Mouse (Mus musculus) gastrocnemius, adult 2 months (tissue): ENCODE data around the gene 9530003J23Rik. TPM values are rescaled to one million over a fixed set of nuclear protein-coding genes. Genes with fewer than 3 reads are reported as not detected.
A peak's percentile ranks its signal among the peaks of the same experiment; 100 is the strongest.
"Not testable (repeated sequence)": the region's sequence is repeated elsewhere in the genome, so short reads cannot be mapped to it uniquely, and the experiment has no call there.

Source experiments
- DNase-seq: peaks from one replicate; pipeline ENCODE4 v3.0.0; 2022
- H3K27ac ChIP-seq: fragments of 200-600 bp; 2 replicates; pipeline ENCODE4 v1.8.1; 2022; ENCODE audit warnings: mild to moderate bottlenecking
- H3K4me3 ChIP-seq: fragments of 200-600 bp; 2 replicates; pipeline ENCODE4 v1.8.1; 2022; ENCODE audit warnings: mild to moderate bottlenecking, moderate library complexity
- CTCF ChIP-seq: fragments of 200-600 bp; IDR thresholded peaks from 2 replicates; pipeline ENCODE4 v1.8.1; 2022; ENCODE audit warnings: antibody characterized with exemption, mild to moderate bottlenecking, moderate library complexity
- intact Hi-C: fragments of 180-260 bp; cut with DNase I; formaldehyde crosslinking; loops from one replicate; pipeline ENCODE4 v1.15.1; 2025
- total RNA-seq, 2 experiments: library from RNA; stranded (reverse); gene quantifications; 2 replicates each; pipeline ENCODE4 v1.2.3; 2021

The 9530003J23Rik gene
- total RNA-seq, 2 experiments from 2014 or later = not detected

DNA sequence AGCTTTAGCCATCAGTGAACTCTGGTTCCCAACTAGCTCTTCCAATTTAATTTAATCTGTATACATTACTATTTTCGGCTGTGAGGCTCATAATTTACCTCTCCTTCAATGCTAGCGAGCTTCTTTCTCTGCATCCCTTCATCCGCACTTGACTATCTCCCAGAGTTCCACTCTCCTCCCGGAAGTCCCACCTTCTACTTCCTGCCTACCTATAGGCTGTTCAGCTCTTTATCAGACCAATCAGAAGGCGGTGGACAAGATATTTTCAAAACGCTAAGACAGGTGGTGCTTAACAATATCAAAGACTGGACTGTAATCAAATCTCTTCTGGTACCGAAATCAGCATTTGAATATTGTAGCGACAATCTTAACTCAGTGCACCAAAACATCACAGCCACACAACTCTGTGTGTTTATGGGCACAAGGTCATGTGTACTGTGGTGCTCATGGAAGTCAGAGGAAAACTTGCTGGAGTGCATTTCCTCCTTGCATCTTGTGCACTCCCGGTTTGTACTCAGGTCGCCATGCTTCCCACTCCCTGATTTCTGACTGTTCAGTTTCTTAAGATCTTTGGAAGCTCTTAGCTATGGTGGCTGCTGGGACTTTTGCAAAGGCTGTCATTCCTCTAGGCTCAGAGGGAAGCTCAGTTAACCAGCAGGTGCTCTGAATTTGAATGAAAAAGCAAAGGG is 37.3 kb upstream of the 9530003J23Rik start:
- intact Hi-C loops = no loop called here
- peak overlapping the region; percentile 30; the same call in 1 of the 2 replicates for H3K4me3 ChIP-seq
- no peak for DNase-seq
- no peak overlapping the region for H3K27ac ChIP-seq
- no peak for TF ChIP-seq CTCF

DNA sequence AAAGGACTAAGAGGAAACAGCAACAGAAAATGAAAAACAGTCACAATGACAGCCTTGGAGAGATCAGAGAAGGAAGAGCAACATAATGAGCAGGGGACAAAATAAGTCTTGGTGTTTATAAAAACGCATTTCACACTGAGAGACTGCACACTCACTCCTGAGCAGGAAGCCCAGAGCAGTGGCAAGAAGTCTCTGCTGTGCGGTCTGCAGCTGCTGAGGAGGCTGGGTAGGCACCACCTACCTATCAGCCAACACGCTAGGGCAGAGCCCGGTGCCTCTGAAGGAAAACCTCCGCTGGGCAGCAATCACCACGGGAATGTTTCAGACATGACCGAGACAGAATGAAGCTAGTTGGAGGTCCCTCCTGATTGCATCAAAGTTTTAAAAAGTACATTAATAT is 36.1 kb upstream of the 9530003J23Rik start:
- intact Hi-C loops, H3K4me3 ChIP-seq, DNase-seq, H3K27ac ChIP-seq: not testable (repeated sequence)

DNA sequence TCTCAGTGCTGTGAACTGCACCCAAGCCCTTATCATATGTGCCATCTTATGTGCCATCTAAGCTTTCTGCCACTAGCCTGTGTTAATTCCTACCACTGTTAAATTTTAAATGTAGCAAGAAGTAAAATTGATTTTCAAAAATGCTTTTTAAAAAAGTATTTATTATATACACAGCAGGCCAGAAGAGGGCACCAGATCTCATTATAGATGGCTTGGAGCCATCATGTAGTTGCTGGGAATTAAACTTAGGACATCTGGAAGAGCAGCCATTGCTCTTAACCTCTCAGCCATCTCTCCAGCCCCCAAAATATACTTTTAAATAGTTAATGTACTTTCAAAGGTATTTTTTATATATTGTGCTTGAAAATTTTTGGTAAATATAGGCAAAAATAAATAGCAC is 33.5 kb upstream of the 9530003J23Rik start:
- TF ChIP-seq CTCF = peak; percentile 32; the same call in 1 of the 2 replicates
- DNase-seq = no peak
- intact Hi-C loops = no loop called here
- Histone ChIP-seq H3K27ac (no peak overlapping the region), H3K4me3 (no peak overlapping the region)

DNA sequence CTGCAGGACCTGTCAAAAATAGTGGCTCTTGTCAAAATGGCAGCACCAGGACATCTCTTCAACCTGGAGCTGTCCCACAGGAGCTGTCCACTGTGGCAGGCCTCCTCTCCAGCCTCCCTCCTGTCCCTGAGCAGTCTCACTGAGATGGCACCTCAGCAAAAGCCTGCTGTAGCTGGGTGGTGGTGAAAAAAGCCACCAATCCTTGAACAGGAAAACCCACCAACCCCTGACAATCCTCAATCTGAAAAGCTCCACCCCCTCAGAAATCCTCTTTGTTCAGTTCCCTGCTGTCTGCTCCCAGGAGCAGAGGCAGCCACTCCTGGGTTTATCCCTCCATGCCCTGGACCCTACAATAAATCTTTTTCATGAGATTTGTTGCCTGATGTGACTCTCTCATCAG is 21.4 kb upstream of the 9530003J23Rik start:
- TF ChIP-seq CTCF = no peak
- DNase-seq = no peak
- Histone ChIP-seq H3K27ac (no peak overlapping the region), H3K4me3 (no peak overlapping the region)
- intact Hi-C loops = no loop called here

DNA sequence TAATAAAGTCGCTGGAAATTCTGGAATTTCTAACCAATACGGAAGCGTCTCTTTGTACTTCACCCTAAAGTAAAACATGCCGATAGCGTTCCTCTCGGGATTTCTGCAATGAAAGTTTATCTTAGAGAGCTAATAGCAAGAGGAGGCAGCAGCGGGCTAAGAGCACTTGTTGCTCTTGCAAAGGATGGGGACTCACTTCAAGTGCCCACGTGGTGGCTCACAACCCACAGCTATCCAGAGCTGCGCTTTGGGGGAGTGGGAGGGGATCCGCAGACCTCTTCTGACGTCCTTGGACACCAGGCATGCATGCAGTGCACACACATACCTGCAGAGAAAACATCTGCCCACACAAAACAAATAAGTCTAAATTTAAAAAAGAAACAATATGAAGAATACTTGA is 2.6 kb downstream of the 9530003J23Rik start:
- intact Hi-C loops = no loop called here

DNA sequence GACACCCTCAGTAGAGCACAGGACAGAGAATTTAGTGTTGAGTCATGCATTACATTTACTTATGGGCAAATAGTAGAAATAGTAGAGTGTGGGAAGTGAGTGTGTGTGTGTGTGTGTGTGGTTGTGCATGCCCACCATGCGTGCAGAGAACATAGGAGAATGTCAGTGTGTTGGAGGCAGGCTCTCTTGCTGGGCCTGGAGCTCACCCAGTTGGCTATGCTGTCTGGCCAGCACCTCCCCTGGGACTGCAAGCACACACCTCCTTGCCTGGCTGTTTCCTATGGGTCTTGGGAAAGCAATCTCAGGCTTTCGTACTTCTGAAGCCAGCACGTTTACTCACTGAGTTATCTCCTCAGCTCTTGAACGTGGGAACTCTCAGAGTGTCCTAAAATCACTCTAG is 3.7 kb downstream of the 9530003J23Rik start:
- Histone ChIP-seq H3K27ac (no peak overlapping the region), H3K4me3 (no peak overlapping the region)

More for the DNA sequence above, 2.6 kb downstream of the 9530003J23Rik start:
- DNase-seq = no peak
- no peak overlapping the region for H3K27ac ChIP-seq
- no peak for TF ChIP-seq CTCF
- no peak overlapping the region for H3K4me3 ChIP-seq

DNA sequence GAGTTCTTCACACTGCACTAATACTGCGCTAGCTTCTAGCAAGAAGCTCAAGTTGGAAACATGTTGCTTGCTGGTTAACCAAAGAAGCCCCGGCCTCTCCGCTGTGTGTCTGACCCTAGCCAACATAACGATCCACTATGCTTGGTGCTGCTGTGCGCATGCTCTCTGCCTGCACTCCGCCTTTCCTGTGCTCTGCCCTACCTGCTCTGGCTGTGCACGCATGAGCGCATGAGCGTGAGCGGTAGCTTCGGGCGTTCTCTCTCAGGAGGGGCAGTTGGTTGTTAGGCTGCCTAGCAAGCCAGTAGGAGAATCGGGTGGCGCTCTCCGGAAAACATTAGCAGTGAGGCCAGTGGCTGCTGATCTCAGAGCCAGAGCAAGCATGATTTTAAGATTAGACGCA is 8.7 kb downstream of the 9530003J23Rik start:
- TF ChIP-seq CTCF = no peak
- intact Hi-C loops = loop anchor here (10.0 kb wide), 1 partner anchor 475 kb away; no protein-coding TSS in a partner anchor
- H3K27ac ChIP-seq = no peak overlapping the region
- DNase-seq = no peak
- H3K4me3 ChIP-seq = no peak overlapping the region

More for the DNA sequence above, 3.7 kb downstream of the 9530003J23Rik start:
- no peak for DNase-seq
- intact Hi-C loops = no loop called here
- TF ChIP-seq CTCF = no peak

DNA sequence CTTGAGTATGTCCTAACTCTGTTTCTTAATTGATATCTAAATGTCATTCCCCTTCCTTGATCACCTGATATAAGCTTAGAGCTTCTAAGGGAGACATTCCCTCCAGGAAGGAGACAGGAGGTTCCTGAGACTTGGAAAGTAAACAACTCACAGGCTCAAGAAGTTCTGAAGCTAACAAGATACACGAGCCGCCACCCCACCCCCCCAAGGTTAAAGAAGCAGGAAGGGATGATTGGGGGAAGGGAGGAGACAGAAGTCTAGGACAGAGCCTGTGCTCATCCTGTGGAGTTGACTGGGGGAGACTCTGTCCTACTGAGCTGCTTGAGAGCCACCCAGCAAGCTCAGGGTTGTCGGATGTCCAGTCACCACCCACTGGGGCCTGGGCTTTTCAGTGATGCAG is 12.5 kb downstream of the 9530003J23Rik start:
- TF ChIP-seq CTCF = no peak
- no peak for DNase-seq
- intact Hi-C loops = loop anchor here (10.0 kb wide), 1 partner anchor 479 kb away; no protein-coding TSS in a partner anchor
- Histone ChIP-seq H3K4me3 (no peak overlapping the region), H3K27ac (no peak overlapping the region)

DNA sequence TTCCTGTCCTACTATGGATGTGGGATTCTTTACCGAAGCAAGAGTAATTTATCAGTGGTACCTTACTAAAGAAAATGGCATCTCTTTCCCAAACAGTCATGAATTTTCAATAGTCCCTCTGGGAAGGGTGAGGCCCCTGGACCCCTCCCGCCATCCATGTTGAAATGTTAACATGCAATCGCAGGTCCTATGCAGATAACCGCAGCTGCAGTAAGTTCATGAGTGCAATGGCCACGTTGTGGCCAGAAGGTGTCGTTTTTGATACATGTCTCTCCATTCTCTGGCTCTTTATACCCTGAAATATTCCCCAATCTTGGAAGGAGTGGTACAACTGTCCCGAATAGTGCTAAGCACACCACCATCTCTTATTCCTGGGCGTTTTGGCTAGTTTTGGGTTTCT is 13.4 kb downstream of the 9530003J23Rik start:
- no peak overlapping the region for H3K27ac ChIP-seq
- peak overlapping the region; percentile 84 for H3K4me3 ChIP-seq
- DNase-seq = no peak
- intact Hi-C loops = loop anchor here (10.0 kb wide), 1 partner anchor 480 kb away; no protein-coding TSS in a partner anchor
- peak; percentile 14; the same call in 1 of the 2 replicates for TF ChIP-seq CTCF

DNA sequence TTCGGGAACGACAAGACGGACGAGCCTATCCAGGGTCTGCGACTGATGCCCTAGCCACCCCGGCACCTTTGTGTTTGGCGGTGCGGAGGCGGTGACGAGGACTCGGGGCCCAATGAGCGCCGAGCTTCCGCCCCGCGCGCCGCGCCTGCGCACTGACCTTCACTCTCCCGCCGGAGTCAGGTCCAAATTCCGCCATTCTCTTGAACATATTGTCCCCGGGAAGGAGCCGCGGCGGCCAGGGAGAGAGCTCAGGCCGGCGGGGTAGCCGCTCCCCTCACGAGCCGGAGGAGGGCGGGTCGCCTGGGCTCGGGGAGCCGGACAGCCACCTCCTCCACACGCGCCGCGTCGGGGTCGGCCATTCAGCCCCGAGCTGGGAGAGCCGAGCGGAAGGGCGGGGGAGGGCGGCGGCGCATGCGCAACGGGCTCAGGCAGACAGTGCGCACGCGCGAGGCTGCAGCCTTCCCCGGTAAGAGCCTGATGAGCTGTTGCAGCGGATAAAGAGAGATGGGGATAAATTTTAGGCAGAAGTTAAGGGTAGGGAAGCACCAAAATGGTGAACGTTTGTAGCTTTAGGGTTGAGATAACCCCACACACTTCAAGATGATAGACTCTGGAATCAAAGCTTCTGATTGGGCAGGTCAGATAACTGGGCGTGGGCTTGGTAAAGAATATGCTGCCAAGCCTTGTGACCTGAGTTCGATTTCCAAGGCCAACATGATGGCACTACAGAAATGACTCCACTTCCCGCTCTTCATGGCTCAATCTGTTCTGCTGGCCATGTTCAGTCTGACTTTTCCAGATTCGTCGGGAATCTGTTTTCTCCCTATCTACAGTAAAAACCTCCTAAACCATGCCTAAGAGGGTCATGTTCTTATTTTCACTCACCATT is 14.2 kb downstream of the 9530003J23Rik start, which contains the start of gene Yeats4:
TSS of gene Yeats4 (minus strand) at position 406 of the 889 bp plus-strand sequence.
- no peak for TF ChIP-seq CTCF
- intact Hi-C loops = loop anchor here (10.0 kb wide), 1 partner anchor 480 kb away; no protein-coding TSS in a partner anchor
- Histone ChIP-seq H3K4me3 (peak within 1 kb of the TSS; percentile 84), H3K27ac (peak within 1 kb of the TSS; percentile 100)
- peak; percentile 95 for DNase-seq

DNA sequence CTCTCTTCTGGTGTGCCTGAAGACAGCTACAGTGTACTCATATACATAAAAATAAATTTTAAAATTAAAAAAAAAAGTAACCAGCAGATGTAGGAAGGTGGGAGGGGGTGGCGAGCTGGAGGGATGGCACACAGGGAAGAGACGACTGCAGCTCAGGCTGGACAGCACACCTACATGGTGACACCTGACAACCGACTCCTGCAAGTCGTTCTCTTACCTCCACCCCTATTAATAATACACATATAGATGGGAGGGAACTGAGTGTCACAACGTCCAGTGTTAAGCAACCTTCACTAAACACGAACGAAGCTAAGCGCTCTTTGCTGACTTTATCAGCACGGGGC is 14.8 kb downstream of the 9530003J23Rik start:
- intact Hi-C loops = loop anchor here (10.0 kb wide), 1 partner anchor 481 kb away; no protein-coding TSS in a partner anchor
- Histone ChIP-seq H3K4me3 (peak overlapping the region; percentile 84), H3K27ac (peak overlapping the region; percentile 100)
- DNase-seq = no peak
- TF ChIP-seq CTCF = no peak

DNA sequence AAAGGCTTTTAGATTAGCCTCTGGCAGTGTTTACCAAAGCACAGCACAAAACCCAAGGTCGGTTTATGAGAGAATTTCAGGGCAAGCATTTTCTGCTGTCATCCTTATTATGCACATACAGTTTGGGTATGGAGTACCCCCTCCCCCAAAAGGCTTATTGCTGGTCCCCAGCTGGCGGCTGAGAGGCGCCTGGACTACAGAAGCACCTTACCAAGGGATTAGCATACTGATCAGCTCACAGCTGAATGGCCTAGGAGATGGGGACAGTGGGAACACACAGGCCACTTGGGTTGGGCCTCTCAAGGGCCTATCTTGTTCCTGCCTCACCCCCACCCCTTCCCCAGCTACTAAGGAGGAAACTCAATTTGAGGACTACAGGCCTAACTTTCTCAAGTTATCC is 15.7 kb downstream of the 9530003J23Rik start:
- H3K4me3 ChIP-seq = no peak overlapping the region
- intact Hi-C loops = loop anchor here (10.0 kb wide), 1 partner anchor 482 kb away; no protein-coding TSS in a partner anchor
- H3K27ac ChIP-seq = no peak overlapping the region
- DNase-seq = no peak
- TF ChIP-seq CTCF = no peak

DNA sequence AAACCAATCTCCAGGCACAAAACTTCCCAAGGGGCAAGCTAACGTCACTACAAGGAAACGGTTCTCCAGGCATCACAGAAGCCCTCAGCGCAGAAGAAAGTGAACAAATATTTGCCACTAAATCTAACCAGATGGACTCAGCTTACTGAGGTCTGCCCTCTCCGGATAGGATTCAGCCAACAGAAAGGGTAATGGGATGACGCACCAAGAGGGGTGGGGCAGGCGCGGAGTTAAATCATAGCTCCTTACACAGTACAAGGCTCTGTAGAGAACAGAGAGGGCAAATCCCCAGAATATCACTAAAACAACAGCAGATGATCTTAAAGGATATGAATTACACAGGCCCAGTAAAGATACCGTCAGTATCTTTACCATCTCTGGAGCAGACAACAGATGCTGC is 20.2 kb downstream of the 9530003J23Rik start:
- no peak overlapping the region for H3K27ac ChIP-seq
- DNase-seq = no peak
- no peak for TF ChIP-seq CTCF
- intact Hi-C loops = loop anchor here (10.0 kb wide), 1 partner anchor 884 kb away; no protein-coding TSS in a partner anchor
- no peak overlapping the region for H3K4me3 ChIP-seq
